Mouse (Mus musculus) kidney, adult 2 months (tissue): ENCODE data around the gene Ryr1.

Source experiments
- CTCF ChIP-seq: fragments of 200-500 bp; conservative IDR thresholded peaks from 2 replicates; pipeline ENCODE4 v1.5.1; 2011; ENCODE audit warnings: low read depth, mild to moderate bottlenecking, control low read depth, low read length, moderate library complexity, mixed read lengths; ENCODE audit not compliant: insufficient read depth, insufficient read length
- POLR2A ChIP-seq: fragments of 200-500 bp; IDR thresholded peaks from one replicate; pipeline ENCODE4 v1.6.1; 2011; ENCODE audit warnings: low read depth, low read length, control low read depth

- TF ChIP-seq CTCF (no peak), POLR2A (no peak)
Measured at GRCm38 (mm10) chr7:28977556-28977955, 147.4 kb downstream of the Ryr1 start.
